Mouse (Mus musculus): ENCODE data around the gene Kif28.
"Not testable (repeated sequence)": the region's sequence is repeated elsewhere in the genome, so short reads cannot be mapped to it uniquely, and the experiment has no call there.

Kif28 gene

DNA sequence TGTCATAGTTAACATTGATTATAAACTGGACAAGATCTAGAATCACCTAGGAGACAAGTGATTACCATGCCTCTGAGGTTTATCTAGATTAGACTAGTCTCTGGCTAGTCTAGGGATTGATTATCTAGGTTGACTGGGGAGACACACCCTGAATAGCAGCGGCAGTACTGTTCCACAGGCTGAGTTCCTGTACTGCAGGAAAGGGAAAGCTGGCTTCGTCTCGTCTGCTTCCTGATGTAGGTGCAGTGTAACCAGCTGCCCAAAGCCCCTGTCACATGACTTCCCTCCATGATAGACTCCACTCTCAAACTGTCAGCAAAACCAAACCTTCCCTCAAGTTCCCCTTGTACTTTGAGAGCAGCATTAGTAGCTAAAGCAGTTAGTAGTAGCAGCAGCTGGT is 40.9 kb downstream of the Kif28 start:
- DNase-seq (ENCODE audit: low spot score) = no peak

- no peak for DNase-seq (ENCODE audit: low spot score)
Measured at GRCm38 (mm10) chr1:179689479-179689878, 55.6 kb downstream of the Kif28 start.

GRCm38 (mm10) chr1:179688914-179689313 is 56.2 kb downstream of the Kif28 start:
- DNase-seq (ENCODE audit: low spot score) = no peak

- DNase-seq (ENCODE audit: low spot score) = no peak
Measured at GRCm38 (mm10) chr1:179688415-179688814, 56.7 kb downstream of the Kif28 start.

DNA sequence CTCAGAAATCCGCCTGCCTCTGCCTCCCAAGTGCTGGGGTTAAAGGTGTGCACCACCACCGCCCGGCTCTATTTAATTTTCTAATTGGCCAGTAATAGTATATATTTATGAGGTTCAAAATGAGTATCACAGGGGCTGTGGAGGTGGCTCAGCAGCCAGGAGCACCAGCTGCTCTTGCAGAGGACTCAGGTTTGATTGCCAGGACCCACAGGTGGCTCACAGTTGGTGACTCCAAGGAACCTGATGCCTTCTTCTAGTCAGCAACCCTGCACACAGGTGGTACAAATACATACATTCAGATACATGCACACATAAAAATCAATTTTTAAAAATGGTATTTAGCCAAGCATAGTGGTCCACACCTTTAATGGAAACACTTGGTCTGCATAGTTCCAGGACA is 57.1 kb downstream of the Kif28 start:
- DNase-seq (ENCODE audit: low spot score) = no peak

- no peak for DNase-seq (ENCODE audit: low spot score)
Measured at GRCm38 (mm10) chr1:179687305-179687704, 57.8 kb downstream of the Kif28 start.

- DNase-seq (ENCODE audit: low spot score) = no peak
Measured at GRCm38 (mm10) chr1:179686781-179687180, 58.3 kb downstream of the Kif28 start.

- DNase-seq (ENCODE audit: low spot score) = no peak
Measured at GRCm38 (mm10) chr1:179686348-179686747, 58.7 kb downstream of the Kif28 start.

- DNase-seq (ENCODE audit: low spot score) = not testable (repeated sequence)
Measured at GRCm38 (mm10) chr1:179682753-179683152, 62.3 kb downstream of the Kif28 start.

- DNase-seq (ENCODE audit: low spot score) = no peak
Measured at GRCm38 (mm10) chr1:179679326-179679725, 65.7 kb downstream of the Kif28 start.

DNA sequence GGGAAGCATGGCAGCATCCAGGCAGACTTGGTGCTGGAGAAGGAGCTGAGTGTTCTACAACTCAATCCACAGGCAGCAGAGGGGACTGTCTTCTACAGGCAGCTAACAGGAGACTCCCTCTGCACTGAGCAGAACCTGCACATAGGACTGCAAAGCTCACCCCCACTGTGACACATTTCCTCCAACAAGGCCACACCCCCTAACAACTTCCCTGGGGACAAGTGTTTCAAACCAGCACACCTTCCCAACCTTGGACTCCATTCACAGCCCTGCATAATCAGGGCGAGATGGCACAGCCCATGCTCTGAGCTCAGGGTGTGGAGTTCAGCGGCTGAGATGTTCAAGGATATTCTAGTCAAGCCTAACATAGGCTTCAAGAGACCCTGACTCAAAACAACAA is 68.0 kb downstream of the Kif28 start:
- no peak for DNase-seq (ENCODE audit: low spot score)

GRCm38 (mm10) chr1:179674355-179674754 is 70.7 kb downstream of the Kif28 start:
- DNase-seq (ENCODE audit: low spot score) = no peak

DNA sequence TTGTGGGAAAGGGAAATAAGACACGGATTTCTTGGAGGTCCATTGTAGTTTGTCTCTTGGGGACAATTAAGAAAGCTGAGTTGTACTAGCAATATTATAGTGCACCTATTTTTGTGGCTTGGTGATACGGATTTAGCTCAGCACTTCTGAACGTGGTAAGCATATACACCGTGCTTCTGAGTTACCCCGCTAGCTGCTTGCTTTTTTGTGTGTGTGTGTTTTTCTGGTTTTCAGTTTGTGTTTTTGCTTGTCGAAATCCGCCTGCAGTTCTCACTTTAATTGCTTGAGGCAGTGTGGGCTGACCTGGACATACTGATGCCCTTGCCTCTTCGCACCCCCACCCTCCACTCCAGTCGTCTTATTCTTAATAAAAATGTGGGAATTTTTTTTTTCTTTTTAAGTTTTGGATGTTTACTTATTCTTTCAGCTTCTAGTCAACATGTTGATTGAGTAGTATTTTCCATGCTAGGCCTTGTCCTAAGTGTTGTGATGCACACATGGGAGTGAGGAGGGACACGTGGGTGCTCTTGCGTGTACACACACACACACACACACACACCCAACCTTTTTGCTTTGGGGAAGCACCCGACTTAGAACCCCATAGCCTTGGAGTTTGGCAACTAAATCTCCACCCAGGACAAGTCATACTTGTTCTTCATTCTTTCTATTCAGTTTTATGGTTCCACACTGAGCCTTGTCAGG is 76.1 kb downstream of the Kif28 start:
- no peak for DNase-seq (ENCODE audit: low spot score)

DNA sequence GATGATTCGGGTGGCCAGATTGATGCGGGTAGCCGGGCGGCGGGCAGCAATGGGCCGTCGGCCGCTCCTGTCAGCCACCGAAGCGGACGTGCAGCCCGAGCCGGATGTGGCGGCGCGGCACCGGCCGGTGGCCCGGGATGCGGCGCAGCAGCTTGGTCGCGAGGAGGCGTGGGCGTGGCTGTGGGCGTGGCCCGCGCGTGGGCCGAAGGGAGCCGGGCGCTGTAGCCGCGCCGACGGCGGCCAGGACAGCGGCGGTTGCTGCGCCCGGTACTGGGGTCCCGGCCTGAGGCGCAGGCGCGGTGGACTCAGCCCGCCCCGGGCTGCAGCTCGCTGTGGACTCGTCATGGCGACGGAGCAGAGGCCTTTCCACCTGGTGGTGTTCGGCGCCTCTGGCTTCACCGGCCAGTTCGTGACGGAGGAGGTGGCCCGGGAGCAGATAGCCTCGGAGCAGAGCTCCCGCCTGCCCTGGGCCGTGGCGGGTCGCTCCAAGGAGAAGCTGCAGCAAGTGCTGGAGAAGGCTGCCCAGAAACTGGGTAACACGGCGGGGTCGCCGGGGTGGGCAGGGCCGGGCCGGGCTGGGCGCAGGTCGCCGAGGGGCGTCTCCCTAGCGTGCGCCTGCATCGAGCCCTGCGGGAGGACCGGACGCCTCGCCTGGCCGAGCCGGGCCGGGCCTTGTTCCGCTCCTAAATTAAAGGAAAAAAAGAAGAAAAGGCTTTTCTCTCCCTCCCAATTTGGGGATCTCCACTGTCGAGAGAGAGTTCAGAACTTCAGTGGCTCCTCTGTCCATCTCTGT is 76.9 kb downstream of the Kif28 start, which contains the start of gene Sccpdh:
Sccpdh (plus strand) TSS at position 198 of the 793 bp plus-strand sequence.
- DNase-seq (ENCODE audit: low spot score) = peak; percentile 71

- no peak for DNase-seq (ENCODE audit: low spot score)
Measured at GRCm38 (mm10) chr1:179667450-179667849, 77.6 kb downstream of the Kif28 start.

GRCm38 (mm10) chr1:179666971-179667370 is 78.1 kb downstream of the Kif28 start:
- DNase-seq (ENCODE audit: low spot score) = no peak

DNA sequence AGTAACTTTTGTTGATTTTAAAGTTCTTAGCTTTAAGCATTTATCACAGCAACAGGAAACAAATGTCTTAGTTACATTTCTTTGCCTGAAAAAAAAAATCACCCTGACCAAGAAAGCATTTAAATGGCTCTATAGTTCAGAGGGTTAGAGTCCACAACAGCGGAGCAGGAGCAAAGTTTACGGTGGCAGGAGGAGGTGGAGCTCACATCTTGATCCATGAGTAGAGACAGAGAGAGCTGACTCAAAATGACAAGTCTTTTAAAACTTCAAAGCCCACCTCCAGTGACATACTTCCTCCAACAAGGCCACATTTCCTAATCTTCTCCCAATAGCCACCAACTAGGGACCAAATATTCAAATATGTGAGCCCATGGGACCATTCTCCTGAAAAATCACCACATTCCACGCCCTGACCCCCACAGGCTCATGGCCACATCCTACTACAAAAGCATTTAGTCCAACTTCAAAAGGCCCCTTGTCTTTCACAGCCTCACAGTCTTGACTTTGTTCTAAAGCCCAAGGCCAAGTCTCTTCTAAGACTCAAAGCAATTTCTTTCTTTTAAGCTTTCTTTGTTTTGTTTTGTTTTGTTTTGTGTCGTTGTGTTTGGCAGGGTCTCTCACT is 80.7 kb downstream of the Kif28 start:
- DNase-seq (ENCODE audit: low spot score) = no peak

GRCm38 (mm10) chr1:179663065-179663464 is 82.0 kb downstream of the Kif28 start:
- DNase-seq (ENCODE audit: low spot score) = no peak

- no peak for DNase-seq (ENCODE audit: low spot score)
Measured at GRCm38 (mm10) chr1:179651224-179651623, 93.8 kb downstream of the Kif28 start.

DNA sequence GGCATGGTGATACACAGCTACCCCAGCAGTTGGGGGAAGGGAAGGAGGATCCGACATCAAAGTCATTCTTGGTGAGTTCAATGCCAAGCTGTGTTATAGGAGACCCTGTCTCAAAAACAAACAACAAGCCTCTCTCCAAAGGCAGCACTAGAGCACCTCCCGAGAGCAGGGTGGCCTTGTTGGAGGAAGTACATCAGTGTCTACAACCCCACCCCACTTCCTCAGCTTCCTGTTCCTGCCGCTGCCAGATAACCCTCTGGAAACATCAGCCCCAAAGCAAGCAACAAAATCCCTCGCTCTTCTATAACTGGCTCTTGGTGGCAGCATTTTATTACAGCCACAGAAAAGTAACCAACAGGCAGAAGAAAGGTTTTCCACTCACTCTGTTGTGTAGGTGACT is 94.8 kb downstream of the Kif28 start:
- no peak for DNase-seq (ENCODE audit: low spot score)

DNA sequence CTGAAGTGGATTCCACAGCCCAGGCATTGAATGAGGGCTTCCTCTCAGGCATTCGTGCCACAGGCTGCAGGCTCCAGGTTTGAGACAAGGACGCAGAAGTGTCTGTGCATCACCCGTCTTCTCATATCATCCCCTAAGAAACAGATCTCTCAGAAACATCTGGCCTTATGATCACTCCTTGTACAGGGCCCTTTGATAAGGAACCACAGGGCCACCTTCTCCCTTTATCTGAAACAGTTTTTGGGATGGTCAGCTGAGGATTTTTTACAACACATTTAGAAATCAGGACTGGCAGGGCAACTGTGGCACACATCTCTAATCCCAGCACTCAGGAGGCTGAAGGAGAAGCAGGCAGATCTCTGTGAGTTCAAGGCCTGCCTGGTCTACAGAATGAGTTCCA is 95.7 kb downstream of the Kif28 start:
- no peak for DNase-seq (ENCODE audit: low spot score)

GRCm38 (mm10) chr1:179648678-179649077 is 96.4 kb downstream of the Kif28 start:
- DNase-seq (ENCODE audit: low spot score) = not testable (repeated sequence)

DNA sequence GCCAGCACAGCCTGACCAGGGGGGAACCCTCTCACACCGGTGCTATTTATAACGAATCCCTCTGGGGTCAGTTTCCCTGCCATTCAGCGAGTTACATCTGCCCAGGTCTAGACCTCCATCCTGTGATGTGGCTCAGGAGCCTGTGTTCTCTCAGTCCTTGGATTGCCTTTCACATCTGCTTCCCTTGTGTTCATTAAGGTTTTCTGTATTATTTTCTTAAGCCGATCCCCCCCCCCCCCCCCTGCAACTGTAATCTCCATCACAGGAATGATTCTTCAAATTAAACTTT is 99.1 kb downstream of the Kif28 start:
- no peak for DNase-seq (ENCODE audit: low spot score)
